Mouse (Mus musculus) cerebellum, postnatal 25 days (tissue): Measurements from ENCODE around the gene Atp6v0e.

Experiments
- DNase-seq, 2 experiments: peaks; one replicate each; pipeline ENCODE4 v3.0.0; 2021; ENCODE audit warnings: mixed read lengths in 2 of 2

Atp6v0e gene

GRCm38 (mm10) chr17:26662978-26663683 is at the start of gene Atp6v0e:
Gene Atp6v0e, plus strand, starts transcription at chr17:26663231.
- peak; percentile 97 to 99 for DNase-seq

- DNase-seq, result no peak
Observed at GRCm38 (mm10) chr17:26614286-26614685, 48.7 kb upstream of the Atp6v0e start.

- DNase-seq, result no peak
Observed at GRCm38 (mm10) chr17:26614708-26615486, 48.1 kb upstream of the Atp6v0e start.

- no peak for DNase-seq
Observed at GRCm38 (mm10) chr17:26616696-26617095, 46.3 kb upstream of the Atp6v0e start.

GRCm38 (mm10) chr17:26618498-26618897 is 44.5 kb upstream of the Atp6v0e start:
- no peak for DNase-seq

- DNase-seq, result peak; percentile 69 to 70
Observed at GRCm38 (mm10) chr17:26619577-26619976, 43.5 kb upstream of the Atp6v0e start.

- DNase-seq, result peak; percentile 52 to 57
Observed at GRCm38 (mm10) chr17:26620292-26620691, 42.7 kb upstream of the Atp6v0e start.

- DNase-seq, result peak; percentile 89 to 91
Observed at GRCm38 (mm10) chr17:26620786-26621766, 42.0 kb upstream of the Atp6v0e start.

GRCm38 (mm10) chr17:26621912-26622311 is 41.1 kb upstream of the Atp6v0e start:
- no peak for DNase-seq

GRCm38 (mm10) chr17:26623991-26624390 is 39.0 kb upstream of the Atp6v0e start:
- DNase-seq, result no peak

GRCm38 (mm10) chr17:26624999-26625398 is 38.0 kb upstream of the Atp6v0e start:
- no peak for DNase-seq

GRCm38 (mm10) chr17:26625521-26626010 is 37.5 kb upstream of the Atp6v0e start:
- no peak for DNase-seq

- DNase-seq, result no peak
Observed at GRCm38 (mm10) chr17:26628479-26628878, 34.6 kb upstream of the Atp6v0e start.

GRCm38 (mm10) chr17:26628936-26629335 is 34.1 kb upstream of the Atp6v0e start:
- no peak for DNase-seq

- DNase-seq, result peak; percentile 67 to 71
Observed at GRCm38 (mm10) chr17:26631811-26632327, 31.2 kb upstream of the Atp6v0e start.

GRCm38 (mm10) chr17:26633186-26633585 is 29.8 kb upstream of the Atp6v0e start:
- DNase-seq, result no peak

- no peak for DNase-seq
Observed at GRCm38 (mm10) chr17:26633926-26634325, 29.1 kb upstream of the Atp6v0e start.

GRCm38 (mm10) chr17:26634539-26634938 is 28.5 kb upstream of the Atp6v0e start:
- no peak for DNase-seq

GRCm38 (mm10) chr17:26635951-26636350 is 27.1 kb upstream of the Atp6v0e start:
- no peak for DNase-seq

GRCm38 (mm10) chr17:26637851-26638250 is 25.2 kb upstream of the Atp6v0e start:
- DNase-seq, result no peak

GRCm38 (mm10) chr17:26638655-26639054 is 24.4 kb upstream of the Atp6v0e start:
- peak; percentile 91 to 95 for DNase-seq

GRCm38 (mm10) chr17:26639791-26640190 is 23.2 kb upstream of the Atp6v0e start:
- DNase-seq, result no peak
